Mouse (Mus musculus) forebrain, embryonic 16.5 days (tissue): ENCODE measurements around the gene Atf6. TPM values are rescaled to one million over a fixed set of nuclear protein-coding genes. Genes with fewer than 3 reads are reported as not detected.
A peak's percentile ranks its signal among the peaks of the same experiment; 100 is the strongest.

ENCODE experiments used
- ATAC-seq: fragments of 200-750 bp; cut with Nextera tagmentation; 2 replicates; pipeline ENCODE4 v1.8.0; 2017; ENCODE audit warnings: mild to moderate bottlenecking, moderate library complexity
- H3K27ac ChIP-seq: fragments of 300-500 bp; sonication (generic); 2 replicates; pipeline ENCODE4 v1.5.1; 2014; ENCODE audit warnings: low read length, control low read depth
- H3K27me3 ChIP-seq: fragments of 300-500 bp; sonication (generic); replicated peaks from 2 replicates; pipeline ENCODE4 v1.6.1; 2014; ENCODE audit warnings: low read length; ENCODE audit not compliant: control insufficient read depth, insufficient read depth
- H3K36me3 ChIP-seq: fragments of 300-500 bp; sonication (generic); 2 replicates; pipeline ENCODE4 v1.6.1; 2014; ENCODE audit not compliant: control insufficient read depth, insufficient read depth
- H3K4me1 ChIP-seq: fragments of 300-500 bp; sonication (generic); replicated peaks from 2 replicates; pipeline ENCODE4 v1.6.1; 2014; ENCODE audit warnings: low read length; ENCODE audit not compliant: control insufficient read depth, insufficient read depth
- H3K4me2 ChIP-seq: fragments of 300-500 bp; sonication (generic); 2 replicates; pipeline ENCODE4 v1.6.1; 2014; ENCODE audit warnings: mild to moderate bottlenecking, low read length, control low read depth
- H3K4me3 ChIP-seq: fragments of 300-500 bp; sonication (generic); replicated peaks from 2 replicates; pipeline ENCODE4 v1.5.1; 2014; ENCODE audit warnings: mild to moderate bottlenecking, low read length, control low read depth
- H3K9ac ChIP-seq: fragments of 300-500 bp; sonication (generic); replicated peaks from 2 replicates; pipeline ENCODE4 v1.6.1; 2014; ENCODE audit warnings: low read depth, low read length, control low read depth
- H3K9me3 ChIP-seq: fragments of 300-500 bp; sonication (generic); 2 replicates; pipeline ENCODE4 v1.6.1; 2016; ENCODE audit warnings: low read length; ENCODE audit not compliant: control insufficient read depth
- WGBS: fragments of 180-500 bp; shearing (Covaris S2); extraction: QIAGEN DNeasy Blood & Tissue Kit; methylation state at CpG from one replicate; pipeline ENCODE4 v1.1.7; 2014; 5-methylcytosine and 5-hydroxymethylcytosine counted together
- polyA plus RNA-seq: library from polyadenylated mRNA; unstranded; fragments of >200 nt; fragmentation: Nextera tagmentation; extraction: Ambion mirVana; gene quantifications from 2 replicates; pipeline ENCODE4 v1.2.1, GENCODE M21; 2015

The Atf6 gene
- polyA plus RNA-seq, 1 experiment from 2014 or later: 7.7 TPM

- Histone ChIP-seq H3K9me3 (no peaks in the 10 kb centered on the region), H3K9ac (no peak overlapping the region), H3K4me3 (no peak overlapping the region), H3K36me3 (no peaks in the 10 kb centered on the region), H3K27ac (peak overlapping the region; percentile 62), H3K4me2 (no peak overlapping the region), H3K27me3 (no peaks in the 10 kb centered on the region), H3K4me1 (peaks cover 19% of the 10 kb centered on the region)
- ATAC-seq: peak; percentile 56
- WGBS: 53% methylated on average over 5 of the region's 5 CpGs
Measured at GRCm38 (mm10) chr1:170655280-170655917, 212.2 kb downstream of the Atf6 start.

Other genes with a start within 250 kb of the Atf6 start
- 11.1 and 12.2 TPM in 2 replicates for gene Olfml2b, start 223.2 kb downstream of the Atf6 start, polyA plus RNA-seq
- gene Gm26620, start 17.3 kb upstream of the Atf6 start, polyA plus RNA-seq: 0.58 and 1.1 TPM in 2 replicates
- gene Dusp12, start 17.8 kb upstream of the Atf6 start, polyA plus RNA-seq: 32.6 and 39.2 TPM in 2 replicates
- 0.22 TPM in 1 of 2 replicates, not detected in the other for gene Fcrlb, start 45.2 kb upstream of the Atf6 start, polyA plus RNA-seq
- not detected in 2 replicates for gene Fcrla, start 59.8 kb upstream of the Atf6 start, polyA plus RNA-seq
- 0.63 and 1.7 TPM in 2 replicates for gene Fcgr2b, start 108.8 kb upstream of the Atf6 start, polyA plus RNA-seq
- 0.22 and 0.32 TPM in 2 replicates for gene Fcgr4, start 151.1 kb upstream of the Atf6 start, polyA plus RNA-seq
- 6.7 and 7.6 TPM in 2 replicates for gene Fcgr3, start 197.2 kb upstream of the Atf6 start, polyA plus RNA-seq
- 5.3 and 6.4 TPM in 2 replicates for gene Cfap126, start 246.1 kb upstream of the Atf6 start, polyA plus RNA-seq